Mouse (Mus musculus): ENCODE measurements around the gene Rarres2. TPM values are rescaled to one million over a fixed set of nuclear protein-coding genes. Genes with fewer than 3 reads are reported as not detected.

Gene Rarres2
- polyA plus RNA-seq, 1 experiment: not detected

- 64% methylated on average over 5 of the region's 5 CpGs for WGBS
- no peak for TF ChIP-seq CTCF (IDR thresholded peaks at IDR 0.05; ENCODE audit: insufficient read depth, low read depth, low read length)
- no peak for TF ChIP-seq POLR2A (IDR thresholded peaks at IDR 0.05; ENCODE audit: insufficient read depth, low read depth, low read length)
- peaks cover 12% of the 10 kb centered on the region for H3K4me1 ChIP-seq (ENCODE audit: control insufficient read depth, insufficient read depth, low read length)
- H3K4me3 ChIP-seq (ENCODE audit: insufficient read depth, low read depth, low read length): no peak overlapping the region
- H3K27ac ChIP-seq (ENCODE audit: insufficient read depth, low read depth, low read length): no peak overlapping the region
These were observed 33.5 kb downstream of the Rarres2 start for GRCm38 (mm10) chr6:48538841-48539737.

GRCm38 (mm10) chr6:48537105-48537954 lies 35.3 kb downstream of the Rarres2 start, which contains the start of gene Atp6v0e2:
Gene Atp6v0e2, plus strand, starts transcription at chr6:48537615.
- no peak for TF ChIP-seq CTCF (IDR thresholded peaks at IDR 0.05; ENCODE audit: insufficient read depth, low read depth, low read length)
- TF ChIP-seq POLR2A (IDR thresholded peaks at IDR 0.05; ENCODE audit: insufficient read depth, low read depth, low read length): peak; percentile 25; the same call in 1 of the 2 replicates
- peaks cover 12% of the 10 kb centered on the region for H3K4me1 ChIP-seq (ENCODE audit: control insufficient read depth, insufficient read depth, low read length)
- H3K27ac ChIP-seq (ENCODE audit: insufficient read depth, low read depth, low read length): peak within 1 kb of the TSS; percentile 76
- peak within 1 kb of the TSS; percentile 54 for H3K4me3 ChIP-seq (ENCODE audit: insufficient read depth, low read depth, low read length)
- WGBS: 4% methylated on average over 38 of the region's 38 CpGs

GRCm38 (mm10) chr6:48536091-48536490 lies 36.5 kb downstream of the Rarres2 start:
- TF ChIP-seq CTCF (IDR thresholded peaks at IDR 0.05; ENCODE audit: insufficient read depth, low read depth, low read length) (no peak), POLR2A (IDR thresholded peaks at IDR 0.05; ENCODE audit: insufficient read depth, low read depth, low read length) (no peak)
- Histone ChIP-seq H3K27ac (ENCODE audit: insufficient read depth, low read depth, low read length) (no peak overlapping the region), H3K4me1 (ENCODE audit: control insufficient read depth, insufficient read depth, low read length) (peaks cover 12% of the 10 kb centered on the region), H3K4me3 (ENCODE audit: insufficient read depth, low read depth, low read length) (no peak overlapping the region)
- 69% methylated on average over 4 of the region's 4 CpGs for WGBS

DNA sequence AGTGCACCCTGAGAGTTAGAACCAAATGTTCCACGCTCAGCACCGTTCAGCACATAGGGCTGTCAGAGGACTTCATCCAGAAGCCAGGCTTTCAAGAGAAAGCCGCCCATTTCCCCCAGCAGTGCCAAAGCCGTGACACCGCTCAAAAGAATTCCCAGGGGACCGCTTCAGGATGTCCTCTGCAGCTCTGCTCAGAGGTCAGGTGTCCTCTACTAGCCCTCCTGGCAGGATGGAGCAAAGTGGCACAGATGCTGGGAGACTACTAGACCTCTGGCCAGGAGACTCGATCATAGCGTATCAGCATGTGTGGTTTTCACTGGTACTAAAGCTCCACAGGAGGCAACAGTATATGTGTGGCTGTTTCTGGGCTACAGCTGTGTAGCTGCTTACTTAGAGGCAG lies 37.7 kb downstream of the Rarres2 start:
- no peak overlapping the region for H3K27ac ChIP-seq (ENCODE audit: insufficient read depth, low read depth, low read length)
- no peak overlapping the region for H3K4me3 ChIP-seq (ENCODE audit: insufficient read depth, low read depth, low read length)
- peaks cover 16% of the 10 kb centered on the region for H3K4me1 ChIP-seq (ENCODE audit: control insufficient read depth, insufficient read depth, low read length)
- no peak for TF ChIP-seq POLR2A (IDR thresholded peaks at IDR 0.05; ENCODE audit: insufficient read depth, low read depth, low read length)
- WGBS: 85% methylated on average over 8 of the region's 8 CpGs

DNA sequence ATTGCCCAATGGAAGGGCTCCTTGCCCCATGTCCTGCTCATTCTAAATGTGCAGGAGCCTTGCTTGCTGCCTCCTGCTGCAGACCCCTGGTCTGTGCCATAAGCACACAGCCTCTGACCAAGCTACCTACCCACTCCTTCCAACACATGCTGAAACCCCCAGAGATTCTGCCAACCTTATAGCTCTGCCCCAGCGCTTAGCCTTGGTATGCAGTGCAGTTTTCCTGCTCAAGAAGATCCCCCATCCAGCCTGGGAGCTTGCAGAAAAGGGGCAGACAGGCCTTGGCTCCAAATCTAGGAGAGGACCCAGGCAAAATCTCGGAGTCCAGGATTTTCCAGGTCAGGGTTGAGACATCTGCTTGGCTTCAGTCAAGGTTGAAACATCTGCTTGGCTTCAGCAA lies 39.1 kb downstream of the Rarres2 start:
- Histone ChIP-seq H3K4me3 (ENCODE audit: insufficient read depth, low read depth, low read length) (no peak overlapping the region), H3K27ac (ENCODE audit: insufficient read depth, low read depth, low read length) (no peak overlapping the region), H3K4me1 (ENCODE audit: control insufficient read depth, insufficient read depth, low read length) (peaks cover 21% of the 10 kb centered on the region)
- WGBS: 85% methylated on average over 2 of the region's 2 CpGs
- TF ChIP-seq POLR2A (IDR thresholded peaks at IDR 0.05; ENCODE audit: insufficient read depth, low read depth, low read length) (no peak), CTCF (IDR thresholded peaks at IDR 0.05; ENCODE audit: insufficient read depth, low read depth, low read length) (no peak)

DNA sequence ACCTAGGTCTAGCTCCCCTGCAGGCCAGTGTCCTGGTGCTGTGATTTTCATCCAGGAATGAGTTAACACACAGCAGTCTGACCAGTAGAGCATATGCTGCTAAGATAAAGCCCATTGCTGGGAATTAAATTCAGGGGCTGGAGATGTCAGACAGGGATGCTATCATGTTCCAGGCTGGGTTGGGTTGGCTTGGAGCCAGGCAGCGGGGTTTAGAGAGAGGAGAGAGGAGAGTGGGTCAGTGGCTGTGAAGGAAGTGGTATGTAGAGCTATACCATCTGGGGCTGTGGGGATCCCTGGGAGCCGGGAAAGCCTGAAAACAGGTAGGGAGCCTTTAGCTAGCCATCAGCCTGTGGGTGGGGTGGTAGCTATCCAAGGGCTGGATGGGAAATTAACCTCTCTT lies 41.7 kb downstream of the Rarres2 start:
- no peak overlapping the region for H3K4me3 ChIP-seq (ENCODE audit: insufficient read depth, low read depth, low read length)
- H3K4me1 ChIP-seq (ENCODE audit: control insufficient read depth, insufficient read depth, low read length): peaks cover 13% of the 10 kb centered on the region
- 72% methylated on average over 2 of the region's 2 CpGs for WGBS
- TF ChIP-seq CTCF (IDR thresholded peaks at IDR 0.05; ENCODE audit: insufficient read depth, low read depth, low read length) (no peak), POLR2A (IDR thresholded peaks at IDR 0.05; ENCODE audit: insufficient read depth, low read depth, low read length) (no peak)
- H3K27ac ChIP-seq (ENCODE audit: insufficient read depth, low read depth, low read length): no peak overlapping the region

- peaks cover 13% of the 10 kb centered on the region for H3K4me1 ChIP-seq (ENCODE audit: control insufficient read depth, insufficient read depth, low read length)
- WGBS: 61% methylated on average over 16 of the region's 16 CpGs
- no peak overlapping the region for H3K4me3 ChIP-seq (ENCODE audit: insufficient read depth, low read depth, low read length)
- TF ChIP-seq POLR2A (IDR thresholded peaks at IDR 0.05; ENCODE audit: insufficient read depth, low read depth, low read length): no peak
- TF ChIP-seq CTCF (IDR thresholded peaks at IDR 0.05; ENCODE audit: insufficient read depth, low read depth, low read length): no peak
- H3K27ac ChIP-seq (ENCODE audit: insufficient read depth, low read depth, low read length): no peak overlapping the region
These were observed 42.6 kb downstream of the Rarres2 start for GRCm38 (mm10) chr6:48529871-48530440.

DNA sequence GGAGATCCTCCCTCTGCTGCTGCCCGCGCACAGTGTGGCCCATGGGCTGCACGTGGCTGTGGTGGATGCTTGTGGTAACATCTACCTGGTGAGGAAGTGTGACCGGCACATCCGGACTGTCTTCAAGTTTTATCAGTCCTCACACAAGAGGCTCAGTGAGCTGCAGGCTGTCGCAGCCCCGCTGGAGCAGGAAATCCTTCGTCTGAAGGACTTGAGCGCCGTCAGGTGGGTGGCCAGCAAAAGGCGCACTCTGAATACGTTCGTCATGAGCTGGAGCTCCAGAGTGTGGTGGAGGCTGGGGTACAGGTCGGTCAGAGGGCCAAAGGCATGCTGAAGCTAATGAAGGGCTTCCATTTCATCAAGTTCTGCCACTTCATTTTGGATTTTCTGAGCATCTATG lies 43.3 kb downstream of the Rarres2 start:
- Histone ChIP-seq H3K27ac (ENCODE audit: insufficient read depth, low read depth, low read length) (no peak overlapping the region), H3K4me1 (ENCODE audit: control insufficient read depth, insufficient read depth, low read length) (peaks cover 13% of the 10 kb centered on the region), H3K4me3 (ENCODE audit: insufficient read depth, low read depth, low read length) (no peak overlapping the region)
- 81% methylated on average over 14 of the region's 14 CpGs for WGBS
- TF ChIP-seq POLR2A (IDR thresholded peaks at IDR 0.05; ENCODE audit: insufficient read depth, low read depth, low read length): no peak
- TF ChIP-seq CTCF (IDR thresholded peaks at IDR 0.05; ENCODE audit: insufficient read depth, low read depth, low read length): no peak

Data from olfactory bulb, adult 2 months (tissue).